Mouse (Mus musculus): ENCODE results near the gene 4921504E06Rik.

- TF ChIP-seq POLR2A (IDR thresholded peaks at IDR 0.05; ENCODE audit: borderline replicate concordance, low read depth, low read length) (no peak), CTCF (IDR thresholded peaks at IDR 0.05; ENCODE audit: low read depth, low read length) (no peak)
These were observed 24.3 kb downstream of the 4921504E06Rik start for GRCm38 (mm10) chr2:19529428-19529827.
